Mouse (Mus musculus) MEL (cell line): ENCODE measurements around the gene Cacfd1.

Experiments used
- CHD2 ChIP-seq: IDR thresholded peaks from 2 replicates; pipeline ENCODE4 v1.6.1; 2011; ENCODE audit warnings: low read length, improper control_type of control experiment
- CTCF ChIP-seq, 3 experiments: IDR thresholded peaks in 2 of 3; conservative IDR thresholded peaks in 1 of 3; 2 replicates each; pipeline ENCODE4 v1.5.1; 2011 to 2012; ENCODE audit warnings: low read length in 3 of 3, low read depth in 2 of 3, mild to moderate bottlenecking in 2 of 3, improper control_type of control experiment in 1 of 3, inconsistent platforms in 1 of 3, mixed read lengths in 1 of 3, moderate library complexity in 1 of 3; ENCODE audit not compliant: control insufficient read depth in 1 of 3, insufficient read depth in 1 of 3, poor library complexity in 1 of 3, severe bottlenecking in 1 of 3
- MAFK ChIP-seq: IDR thresholded peaks from 2 replicates; pipeline ENCODE4 v1.6.1; 2011; ENCODE audit warnings: low read depth, mild to moderate bottlenecking, low read length, improper control_type of control experiment, borderline replicate concordance

DNA sequence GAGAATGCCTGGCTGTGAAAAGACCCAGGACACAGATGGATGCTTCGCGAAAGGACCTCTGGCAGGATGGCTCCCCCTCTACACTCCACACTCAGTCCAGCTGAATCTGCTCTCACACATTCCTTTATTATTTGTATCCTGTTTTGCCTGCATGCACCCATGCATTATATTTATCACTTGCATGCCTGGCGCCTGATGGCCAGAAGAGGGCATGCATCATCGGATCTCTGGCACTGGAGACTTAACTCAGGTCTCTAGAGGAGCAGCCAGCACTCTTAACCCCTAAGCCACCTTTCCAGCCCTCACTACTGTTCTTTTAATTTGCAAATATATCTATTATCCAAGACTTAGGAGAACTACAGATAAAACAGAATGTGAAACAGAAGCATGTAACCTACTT, 49.0 kb upstream of the Cacfd1 start:
- TF ChIP-seq CHD2 (no peak), MAFK (no peak), CTCF (IDR thresholded peaks at IDR 0.05 in 2 of 3, conservative IDR thresholded peaks at IDR 0.05 in 1 of 3; ENCODE audit: control insufficient read depth in 1 of 3, insufficient read depth in 1 of 3, low read depth in 2 of 3, low read length in 3 of 3, poor library complexity in 1 of 3, severe bottlenecking in 1 of 3) (peak; percentile 21 to 41 (median 37); a peak in 5 of 6 replicates)
